Mouse (Mus musculus) frontal cortex, postnatal 36 days (tissue): ENCODE results near the gene Endov.

Source experiments
- DNase-seq, 2 experiments: peaks; one replicate each; pipeline ENCODE4 v3.0.0; 2022; ENCODE audit warnings: low spot score in 2 of 2

Gene Endov

DNA sequence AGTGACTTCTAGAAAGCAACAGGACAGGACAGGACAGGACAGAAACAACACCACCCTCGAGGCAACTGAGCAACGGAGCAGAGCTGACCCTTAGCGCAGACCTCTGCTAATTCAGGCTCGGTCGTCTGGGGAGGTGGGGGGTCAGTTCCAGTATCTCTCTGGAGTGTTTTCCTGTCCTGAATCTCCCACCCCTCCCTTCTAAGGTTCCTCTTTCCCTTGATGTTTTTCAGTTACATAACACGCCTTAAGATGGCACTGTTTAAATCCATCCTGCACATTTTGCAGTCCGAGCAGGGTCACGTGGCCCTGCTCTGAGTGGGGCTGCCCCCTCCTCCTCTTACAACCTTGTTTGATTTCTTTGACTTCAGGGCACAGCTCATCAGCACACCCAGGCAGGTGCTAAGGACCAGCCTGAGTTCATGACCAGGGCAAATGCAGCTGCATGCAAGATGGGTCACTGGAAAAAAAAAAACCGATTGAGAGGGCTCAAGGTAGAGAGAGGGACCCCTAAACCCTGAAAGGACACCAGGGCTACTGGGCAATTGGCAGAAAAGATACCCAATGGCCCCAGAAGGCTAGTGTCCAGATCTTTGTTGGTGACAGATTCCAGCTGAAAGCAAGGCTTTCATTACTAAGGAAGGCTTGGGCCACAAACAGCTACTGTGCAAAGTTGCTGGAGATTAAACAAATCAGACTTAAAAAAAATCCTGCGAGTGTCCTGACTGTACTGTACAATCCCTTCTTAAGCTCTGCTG, 54.8 kb downstream of the Endov start:
- DNase-seq = no peak

DNA sequence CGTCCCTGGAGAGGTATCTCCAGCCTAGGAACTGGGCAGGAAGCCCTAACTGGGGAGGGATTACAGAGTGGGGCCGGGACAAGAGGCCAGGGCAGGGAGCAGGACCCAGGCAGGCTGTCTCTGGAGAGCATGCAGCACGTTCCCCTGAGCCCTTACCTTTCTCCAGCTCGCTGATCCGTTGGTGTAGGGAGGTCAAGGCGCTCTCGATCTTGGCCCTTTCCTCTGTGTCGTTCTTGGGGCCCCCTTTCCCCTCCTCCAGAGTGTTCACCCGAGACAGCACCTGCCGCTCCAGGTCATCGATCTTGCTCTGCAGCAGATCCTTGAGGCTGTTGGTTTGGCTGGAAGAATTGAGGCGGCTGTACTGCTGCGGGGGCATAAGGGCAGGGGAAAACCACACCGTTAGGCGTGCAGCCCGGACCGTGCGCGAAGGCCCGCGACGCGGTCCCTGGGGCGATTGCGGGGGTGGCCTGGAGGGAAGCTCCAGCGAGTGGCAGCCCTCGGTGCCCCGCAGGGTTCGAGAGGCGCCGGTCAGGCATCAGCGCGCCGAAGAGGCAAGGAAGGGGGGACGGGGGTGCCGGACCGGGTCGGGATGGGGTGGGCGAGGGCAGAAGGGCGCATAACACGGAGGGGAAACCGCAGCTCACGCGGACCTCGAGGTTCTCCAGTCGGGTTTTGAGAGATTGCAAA, 55.5 kb downstream of the Endov start:
- DNase-seq = no peak

- peak; percentile 76 to 81 for DNase-seq
These were observed 56.2 kb downstream of the Endov start, which contains the start of gene Nptx1 for GRCm38 (mm10) chr11:119547183-119547921. Gene Nptx1, minus strand, starts transcription at chr11:119547753.

DNA sequence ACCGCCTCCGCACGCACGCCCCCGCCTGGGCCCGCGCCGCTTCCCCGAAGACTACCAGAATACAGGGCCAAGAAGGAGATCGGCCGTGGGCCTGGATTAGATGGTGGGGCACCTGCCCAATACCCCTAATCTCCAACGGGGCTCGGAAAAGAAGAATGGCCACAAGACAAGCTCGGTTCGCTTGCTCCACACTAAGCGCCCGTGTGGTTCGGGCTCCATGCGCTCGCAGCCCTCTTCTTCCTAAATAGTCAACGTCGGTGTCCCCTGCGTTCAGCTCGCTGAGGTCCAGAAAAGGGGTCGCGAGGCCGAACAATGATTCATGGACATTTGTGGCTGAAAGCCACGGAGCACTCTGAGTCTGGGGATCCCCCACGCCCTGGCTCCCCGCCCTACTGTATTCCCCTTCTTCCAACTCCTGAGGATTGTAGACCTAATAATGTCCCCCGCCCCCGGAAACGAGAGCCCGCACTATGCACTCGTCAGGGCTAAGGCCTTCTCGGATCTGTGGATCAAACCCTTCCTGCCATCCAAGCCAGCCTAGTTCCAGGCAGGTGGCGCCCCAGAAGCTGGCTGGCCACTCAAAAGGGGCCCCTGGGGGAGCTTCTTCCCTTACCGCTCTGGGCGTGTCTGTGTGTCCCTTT, 56.9 kb downstream of the Endov start:
- no peak for DNase-seq

DNA sequence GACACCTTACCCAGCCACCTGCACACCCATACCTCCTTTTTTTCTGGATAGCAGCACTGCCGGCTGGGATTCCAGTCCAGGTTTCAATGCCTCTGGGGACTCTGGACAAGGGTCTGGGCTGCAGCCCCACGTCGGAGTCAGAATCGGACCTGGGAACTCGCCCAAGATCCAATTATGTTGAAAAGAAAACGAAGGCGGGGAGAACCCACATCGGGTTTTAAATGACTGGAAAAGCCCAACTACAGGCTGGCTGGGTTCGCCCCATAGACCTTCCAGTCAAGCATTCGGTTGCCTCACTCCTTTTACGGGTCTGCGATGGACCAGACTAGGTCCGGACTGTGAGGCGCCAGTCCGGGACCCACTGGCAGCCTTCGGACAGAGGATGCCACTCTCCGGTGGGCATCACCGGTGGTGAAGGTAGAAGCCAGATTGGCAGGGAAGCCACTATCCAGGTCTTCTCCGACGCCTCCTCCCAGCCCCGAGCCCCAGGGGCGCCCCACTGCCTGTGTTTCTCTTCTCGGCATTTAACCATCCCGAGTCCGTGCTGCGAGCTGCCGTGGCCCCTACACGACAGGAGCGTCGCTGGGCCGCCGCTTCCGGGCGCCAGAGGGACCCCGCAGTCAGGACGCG, 57.7 kb downstream of the Endov start:
- no peak for DNase-seq

- DNase-seq = no peak
These were observed 58.2 kb downstream of the Endov start for GRCm38 (mm10) chr11:119549371-119549811.

DNA sequence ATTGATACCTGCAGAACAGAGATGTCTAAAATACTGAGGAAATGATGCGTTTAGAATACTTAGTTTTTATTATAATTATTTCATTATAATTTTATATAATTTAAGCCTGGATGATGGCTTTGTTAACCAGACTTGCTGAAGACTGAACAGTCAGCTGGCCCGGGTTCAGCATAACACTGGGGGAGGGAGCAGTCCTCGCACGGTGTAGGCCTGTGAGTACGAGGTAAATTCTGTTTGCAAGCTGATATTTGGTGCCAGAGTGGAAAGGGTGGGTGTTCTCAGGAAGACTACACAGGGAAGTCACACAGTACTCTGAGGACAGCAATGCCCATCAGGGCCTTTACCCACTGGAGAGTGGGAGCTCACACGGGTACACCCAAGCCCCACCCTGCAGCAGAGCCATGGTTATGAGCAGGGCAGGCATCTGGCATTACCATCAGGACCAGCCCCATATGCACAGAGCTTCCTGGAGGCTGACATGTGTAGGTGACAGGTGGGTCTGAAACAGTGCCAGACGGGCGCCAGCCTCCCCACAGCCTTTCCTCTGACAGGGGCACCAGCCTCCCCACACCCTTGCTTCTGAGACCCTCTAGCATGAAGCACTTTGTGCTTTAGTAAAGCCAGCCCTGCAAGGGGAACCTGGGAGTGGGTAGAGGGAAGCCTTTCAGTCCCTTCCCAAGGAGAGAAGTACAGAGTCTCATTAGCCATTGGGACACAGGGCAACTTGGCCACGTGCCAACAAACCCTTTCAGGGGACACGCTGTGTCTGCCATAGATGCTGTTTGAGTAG, 59.6 kb downstream of the Endov start:
- DNase-seq = no peak

DNA sequence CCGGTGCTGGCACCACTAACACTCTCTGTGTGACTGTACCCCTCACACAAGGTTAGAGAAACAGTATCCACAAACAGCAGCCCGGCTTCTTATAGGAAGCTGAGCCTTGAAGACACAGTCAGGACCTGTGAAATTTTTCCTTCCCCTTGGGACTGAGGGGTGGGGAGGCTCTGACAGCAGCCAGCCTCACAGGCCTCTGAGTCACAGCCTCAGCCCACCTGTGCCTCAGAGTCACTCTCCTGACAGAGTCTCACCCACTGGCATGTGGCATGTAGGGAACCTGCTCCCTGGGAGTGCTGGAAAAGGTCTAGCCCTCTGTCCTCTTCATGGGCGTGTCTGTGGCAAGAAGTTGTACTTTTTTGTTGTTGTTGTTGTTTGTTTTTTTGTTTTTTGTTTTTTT, 60.3 kb downstream of the Endov start:
- DNase-seq = no peak

DNA sequence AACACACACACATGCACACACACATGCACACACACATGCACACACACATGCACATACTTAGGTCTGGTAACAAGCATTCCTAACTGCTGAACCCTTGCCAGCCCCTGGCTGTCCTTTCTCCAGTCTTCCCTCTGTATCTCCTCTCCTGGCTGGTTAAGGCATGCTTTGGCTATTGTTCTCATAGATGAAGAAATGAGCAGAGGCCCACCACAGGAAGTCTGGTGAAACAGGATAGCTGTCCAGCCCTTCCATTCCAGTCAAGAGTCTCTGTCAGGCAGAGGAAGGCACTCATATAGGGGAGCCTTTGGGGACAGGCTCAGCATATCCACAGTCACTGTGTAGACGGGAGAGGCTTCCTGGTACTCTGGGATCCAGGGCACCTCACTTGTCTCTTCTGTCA, 61.2 kb downstream of the Endov start:
- DNase-seq = no peak

- DNase-seq = no peak
These were observed 62.0 kb downstream of the Endov start for GRCm38 (mm10) chr11:119552902-119553802.

DNA sequence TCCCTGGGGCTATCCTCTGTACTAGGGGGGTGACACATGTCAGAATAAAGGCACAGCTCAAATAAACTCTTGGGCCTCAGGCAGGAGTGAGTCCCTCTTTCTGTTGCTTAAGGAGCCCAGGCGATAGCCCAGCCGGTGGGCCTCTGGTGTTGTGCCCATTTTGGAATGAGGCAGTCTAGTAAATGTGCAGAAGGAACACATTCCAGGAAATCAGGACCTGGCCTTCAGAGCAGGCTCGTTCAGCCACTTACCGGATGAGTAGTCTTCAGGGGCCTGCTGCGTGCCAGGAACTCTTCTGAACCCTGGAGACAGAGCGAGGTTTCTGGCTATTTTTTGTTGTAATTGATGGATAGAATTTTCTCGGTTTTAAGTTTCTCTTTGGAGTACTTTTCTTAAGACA, 63.6 kb downstream of the Endov start:
- no peak for DNase-seq

- no peak for DNase-seq
These were observed 64.0 kb downstream of the Endov start for GRCm38 (mm10) chr11:119555170-119555569.

DNA sequence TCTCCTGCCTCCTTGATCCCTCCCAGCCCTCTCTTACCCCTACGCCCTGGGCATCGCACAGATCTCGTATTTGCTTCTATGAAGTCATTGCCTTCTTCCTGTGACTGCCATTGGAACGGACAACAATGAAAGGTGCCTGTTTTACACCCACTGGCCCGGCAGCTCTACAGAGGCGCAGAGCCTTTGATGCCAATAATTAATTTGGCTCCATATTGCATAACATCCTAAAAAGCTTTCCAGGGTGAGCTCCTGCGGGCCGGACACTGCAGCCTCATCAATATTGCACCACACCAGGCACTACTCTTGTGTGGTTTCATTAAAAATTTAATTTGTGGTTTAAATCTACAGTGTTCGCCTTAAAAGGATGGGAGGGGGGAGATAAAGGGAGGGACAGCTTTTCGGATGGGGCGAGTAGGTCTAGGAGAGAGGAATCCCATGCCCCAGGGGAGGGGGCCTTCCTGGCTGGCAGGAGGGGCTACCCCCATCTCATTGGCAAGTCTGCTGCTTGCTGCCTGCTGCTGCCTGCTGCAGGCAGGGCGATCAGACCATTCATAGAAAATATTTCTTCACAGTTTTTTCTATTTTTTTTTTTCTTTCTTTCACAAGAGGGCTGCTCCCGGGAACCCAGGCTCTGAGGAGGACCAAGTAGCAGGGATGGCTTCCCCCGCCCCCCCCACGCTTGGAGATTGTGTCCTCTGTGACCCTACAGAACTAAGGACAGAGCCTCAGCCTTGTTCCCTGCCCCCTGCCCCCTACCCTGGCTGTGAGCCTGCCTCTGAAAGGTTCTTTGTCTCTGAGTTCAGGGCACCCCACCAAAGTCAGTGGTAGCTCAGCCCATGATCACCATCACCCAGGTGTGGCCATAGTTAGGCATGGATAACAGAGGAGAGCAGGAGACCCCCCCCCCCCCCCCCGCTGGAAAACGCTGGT, 67.1 kb downstream of the Endov start:
- no peak for DNase-seq

DNA sequence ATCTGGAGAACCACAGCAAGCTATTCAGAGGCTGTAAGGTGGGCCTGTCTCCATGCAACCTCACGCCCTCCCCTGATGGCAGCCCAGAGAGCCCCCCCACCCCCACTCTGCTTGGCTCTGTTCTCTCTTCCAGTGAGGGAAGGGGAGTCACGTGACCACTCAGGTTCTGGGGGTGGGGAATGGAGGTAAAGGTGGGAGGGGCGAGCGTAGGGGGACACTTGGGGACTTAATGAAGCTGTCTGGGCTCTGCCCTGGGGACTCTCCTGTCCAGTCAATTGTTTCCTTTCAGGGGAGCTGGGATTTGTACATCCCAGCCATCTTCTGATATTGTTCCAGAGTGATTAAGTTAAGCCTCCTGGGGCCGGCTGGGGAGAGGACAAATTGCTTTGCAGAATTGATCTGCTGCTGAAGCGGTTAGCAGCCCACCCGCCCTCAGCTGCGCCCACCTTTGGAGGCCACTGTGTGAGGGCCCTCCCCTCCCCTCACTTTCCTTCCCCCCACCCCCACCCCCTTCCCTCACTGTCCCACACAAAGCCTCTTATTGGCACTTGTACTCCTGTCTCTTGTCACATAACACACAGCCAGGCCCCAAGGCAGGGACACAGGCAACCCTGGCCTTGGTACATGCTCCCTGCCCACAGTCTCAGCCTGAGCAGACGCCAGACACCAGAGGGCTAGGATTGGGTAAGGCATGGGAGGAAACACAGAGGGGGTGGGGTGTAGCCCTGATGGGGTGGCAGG, 67.9 kb downstream of the Endov start:
- DNase-seq = no peak
